Mouse (Mus musculus) ES-E14 (cell line): ENCODE results near the gene Cd47.

ENCODE experiments used
- HCFC1 ChIP-seq: IDR thresholded peaks from 2 replicates; pipeline ENCODE4 v1.6.1; 2012; ENCODE audit warnings: low read length, inconsistent platforms, borderline replicate concordance; ENCODE audit not compliant: insufficient read depth
- ZNF384 ChIP-seq: IDR thresholded peaks from 2 replicates; pipeline ENCODE4 v1.6.1; 2012; ENCODE audit warnings: low read depth, low read length, inconsistent platforms

GRCm38 (mm10) chr16:49832339-49832738 is 32.0 kb downstream of the Cd47 start:
- TF ChIP-seq ZNF384, result no peak
- no peak for TF ChIP-seq HCFC1
